Mouse (Mus musculus) urinary bladder, adult 18-20 months (tissue): ENCODE measurements around the gene Cage1.

Source experiments
- DNase-seq, 2 experiments: peaks; one replicate each; pipeline ENCODE4 v3.0.0; 2022; ENCODE audit warnings: low spot score in 2 of 2, mixed read lengths in 2 of 2

Gene Cage1

DNA sequence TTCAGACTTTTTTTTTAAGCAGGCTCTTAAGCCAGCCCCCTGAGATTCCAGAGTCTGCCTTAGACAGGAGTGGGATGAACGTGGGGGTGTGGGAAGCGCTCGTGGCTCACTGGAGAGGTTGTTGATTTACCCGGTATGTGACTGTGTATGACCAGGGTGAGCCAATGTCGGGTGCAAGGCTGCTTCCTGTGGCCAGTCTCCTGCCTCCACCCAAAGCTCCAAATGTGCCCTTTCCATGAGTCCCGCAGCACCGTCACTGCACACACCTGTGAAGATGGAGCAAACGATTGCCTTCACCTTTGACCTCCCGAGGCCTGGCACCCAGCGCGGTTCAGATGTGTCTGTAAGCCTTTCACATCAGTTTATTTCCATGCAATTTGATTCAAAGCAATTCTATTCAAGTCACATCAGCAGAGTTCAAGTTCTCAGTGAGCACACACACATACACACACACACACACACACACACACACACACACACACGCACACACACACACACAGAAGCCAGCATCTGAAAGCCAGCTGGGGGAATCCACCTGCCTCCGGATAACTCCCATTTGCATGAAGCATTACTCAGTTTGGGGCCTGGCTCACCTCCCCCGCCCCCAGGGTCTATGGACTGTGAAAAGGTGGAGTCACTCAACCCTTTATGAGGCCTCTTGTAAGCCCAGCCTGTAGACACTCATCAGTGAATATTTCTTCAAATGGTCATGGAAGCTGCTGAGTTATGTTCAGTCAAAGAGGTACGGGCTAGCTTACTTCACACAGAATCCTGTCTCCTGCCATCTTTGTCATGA is 70.4 kb downstream of the Cage1 start:
- DNase-seq: no peak

DNA sequence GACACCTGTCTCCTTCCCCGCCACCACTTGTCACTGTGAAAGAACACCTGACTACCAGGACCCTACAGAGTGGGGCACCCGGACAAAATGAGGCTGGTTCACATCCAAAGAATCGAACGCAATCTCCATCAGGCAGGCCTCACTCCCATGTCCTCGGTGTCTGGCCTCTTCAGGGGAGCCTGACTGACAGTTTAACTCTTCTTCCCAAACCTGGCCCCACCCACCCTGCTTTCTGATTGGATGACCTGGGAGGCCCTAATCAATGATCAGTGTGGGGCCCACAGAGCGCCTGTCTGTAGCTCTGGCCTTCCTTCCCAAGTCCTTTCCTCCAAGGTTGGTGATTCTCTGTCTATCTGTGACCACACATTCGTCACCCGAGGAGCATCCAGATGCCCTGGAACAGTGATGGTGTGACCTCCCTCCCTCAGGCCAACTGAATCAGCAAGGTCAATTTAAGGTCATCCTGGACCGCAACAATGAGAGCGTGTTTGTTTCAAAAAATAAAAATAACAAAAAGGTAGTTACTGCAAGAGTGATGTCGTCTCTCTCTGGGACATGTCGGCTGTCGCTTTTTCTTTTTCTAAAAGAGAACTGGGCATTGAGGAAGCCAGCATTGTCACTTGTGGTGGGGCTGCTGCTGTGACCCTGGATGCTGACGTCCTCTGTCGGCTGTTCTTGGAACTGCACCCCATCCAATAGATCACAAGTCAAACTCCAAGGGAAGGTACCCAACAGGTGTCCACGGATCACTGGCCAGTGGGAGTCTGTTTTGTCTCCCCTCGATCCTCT is 71.5 kb downstream of the Cage1 start:
- no peak for DNase-seq

GRCm38 (mm10) chr13:37964128-37965087 is 72.5 kb downstream of the Cage1 start:
- no peak for DNase-seq

DNA sequence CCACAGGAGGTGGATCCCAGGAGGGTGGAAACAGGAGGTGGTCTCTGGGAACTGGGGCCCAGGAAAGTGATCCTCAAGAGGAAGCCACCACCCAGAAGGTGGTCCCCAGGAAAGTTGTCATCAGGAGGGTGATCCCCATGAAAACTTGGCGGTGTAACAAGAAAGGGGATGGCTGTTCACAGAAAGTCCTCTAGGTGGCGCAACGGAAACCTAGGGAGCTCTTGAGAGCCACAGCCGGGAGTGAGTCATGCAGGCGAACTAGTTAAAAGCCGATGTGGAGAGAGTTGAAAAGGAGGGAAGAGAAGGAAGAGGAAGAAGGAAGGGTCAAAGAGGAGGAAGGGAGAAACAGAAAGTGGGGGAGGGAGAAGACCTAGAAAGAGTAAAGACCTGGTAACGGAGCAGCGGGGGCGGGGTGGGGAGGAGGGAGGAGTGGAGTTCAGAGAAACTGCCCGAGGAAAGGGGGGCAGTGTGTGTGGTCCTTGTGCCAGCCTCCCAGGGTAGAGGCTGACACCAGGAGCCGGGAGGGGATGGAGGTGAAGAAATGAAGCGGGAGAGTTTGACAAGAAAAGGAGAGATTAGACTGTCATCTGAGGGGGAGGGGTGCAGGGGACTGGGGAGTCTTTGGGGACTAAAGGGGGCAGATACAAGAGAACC is 73.4 kb downstream of the Cage1 start:
- peak; percentile 56 to 60 for DNase-seq

DNA sequence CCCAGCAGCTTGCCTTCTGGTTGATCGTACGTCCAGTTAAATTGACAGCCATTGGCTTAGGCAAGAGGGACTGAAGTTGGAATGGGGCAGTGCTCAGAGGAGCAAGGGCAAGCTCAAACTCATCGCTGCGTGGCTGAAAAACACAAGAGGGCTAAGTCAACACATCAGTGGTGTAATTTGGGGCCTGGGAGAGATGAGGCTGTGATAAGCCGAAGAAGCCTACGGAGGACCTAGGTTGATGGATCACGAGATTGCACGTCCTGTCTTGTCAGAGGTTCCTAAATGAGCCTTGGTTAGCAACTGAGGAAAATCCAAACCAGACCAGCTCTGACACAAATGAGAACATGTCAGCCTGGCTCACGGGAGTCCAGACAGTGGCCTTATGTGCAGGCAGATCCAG is 74.3 kb downstream of the Cage1 start:
- DNase-seq: no peak

DNA sequence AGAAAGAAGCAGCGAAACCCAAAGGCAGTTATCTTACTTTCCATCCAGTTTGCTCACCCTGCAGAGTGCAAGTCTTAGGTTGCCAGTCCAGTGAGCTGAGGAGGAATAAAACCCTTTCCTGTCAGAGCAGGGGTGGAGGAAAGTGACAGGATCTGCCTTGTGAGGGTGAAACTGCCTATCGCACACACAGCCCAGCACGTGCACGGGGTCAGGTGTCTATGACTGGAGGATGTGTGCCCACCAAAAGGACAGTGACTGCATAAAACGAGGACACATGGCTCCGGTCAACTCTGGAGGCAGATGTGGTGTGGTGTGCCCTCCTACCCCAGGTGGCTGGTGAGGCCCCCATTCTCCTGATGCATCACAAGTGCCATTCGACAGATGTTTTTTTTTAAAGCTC is 76.9 kb downstream of the Cage1 start:
- DNase-seq: no peak

DNA sequence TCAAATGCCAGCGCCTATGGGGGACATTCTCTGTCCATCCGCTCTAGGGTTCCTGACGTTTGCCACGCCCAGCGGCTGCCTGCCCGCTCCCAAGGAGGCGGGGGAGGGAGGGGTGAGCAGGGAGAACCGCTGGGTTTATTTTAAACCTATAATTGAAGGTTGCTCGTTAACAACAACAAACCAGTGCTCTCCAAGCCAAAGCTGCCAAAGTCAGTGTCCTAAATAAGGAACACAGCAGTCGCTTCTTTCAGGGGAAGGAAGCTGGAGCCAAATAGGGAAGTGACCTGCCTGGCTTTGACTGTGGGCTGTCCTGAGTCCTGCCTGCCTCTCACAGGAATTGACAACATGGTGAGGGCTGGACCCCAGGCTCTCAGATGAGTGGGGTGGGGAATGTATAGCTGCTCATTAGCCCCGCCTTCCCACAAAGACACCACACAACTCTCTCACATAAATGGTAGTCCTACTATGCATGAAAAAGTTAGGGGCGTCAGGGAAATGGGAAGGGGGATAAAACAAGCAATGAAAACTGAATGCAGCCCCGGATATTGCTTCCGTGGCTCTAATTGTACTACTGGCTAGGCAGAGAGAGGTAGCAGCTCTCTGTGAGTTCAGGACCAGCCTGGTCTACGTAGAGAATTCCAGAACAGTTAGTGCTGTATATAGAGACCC is 77.5 kb downstream of the Cage1 start:
- DNase-seq: no peak

- no peak for DNase-seq
Observed at GRCm38 (mm10) chr13:37958498-37959238, 78.2 kb downstream of the Cage1 start.
